16 mouse cellular contexts compared by ENCODE assay signal in genomic region chr13:34066351-34066750, GRCm38 (mm10). TPM values are rescaled to one million over a fixed set of nuclear protein-coding genes. Genes with fewer than 3 reads are reported as not detected.
A peak's percentile ranks its signal among the peaks of the same experiment; 100 is the strongest.
DNase-seq lines count a peak whose midpoint lies in the region; ATAC-seq and TF ChIP-seq lines count a peak whose summit lies in the region.
"Had no signal": no experiment of that assay in that cellular context is flagged by ENCODE, and none has a peak within 500 bp of the region (broad histone marks: within the 10 kb centered on the region; RNA-seq: fewer than 3 reads in every experiment).

No protein-coding gene starts in this region.

- H3K27me3 ChIP-seq in forebrain, embryonic 11.5 days (ENCODE audit: control insufficient read depth, insufficient read depth, low read length), result no peaks in the 10 kb centered on the region
- no peaks in the 10 kb centered on the region for H3K27me3 ChIP-seq in forebrain, embryonic 10.5 days (ENCODE audit: poor library complexity, severe bottlenecking)
- H3K27me3 ChIP-seq: heart, embryonic 15.5 days; limb, embryonic 12.5 days had no signal

- no peak overlapping the region for H3K4me2 ChIP-seq in forebrain, embryonic 11.5 days (ENCODE audit: low read depth, low read length, severe bottlenecking)
- H3K4me2 ChIP-seq: heart, embryonic 15.5 days; limb, embryonic 12.5 days had no signal

- 67% methylated on average over 1 of the region's 1 CpGs for WGBS in forebrain, embryonic 11.5 days
- 56% methylated on average over 1 of the region's 1 CpGs for WGBS in forebrain, embryonic 10.5 days

- ATAC-seq in forebrain, embryonic 11.5 days (replicated peaks; ENCODE audit: low FRiP score), result no peak
- ATAC-seq in CD4-positive, CD25-positive, alpha-beta regulatory T cell, adult 4 months, result no peak
- ATAC-seq: intestine, embryonic 16.5 days had no signal

- H3K4me3 ChIP-seq in forebrain, embryonic 11.5 days (ENCODE audit: low read depth, low read length), result no peak overlapping the region
- no peak overlapping the region for H3K4me3 ChIP-seq in forebrain, embryonic 10.5 days
- no peak overlapping the region for H3K4me3 ChIP-seq in layer of hippocampus, adult 2 months
- H3K4me3 ChIP-seq: heart, embryonic 15.5 days; limb, embryonic 12.5 days; myocyte had no signal

- no peak overlapping the region for H3K27ac ChIP-seq in forebrain, embryonic 11.5 days (ENCODE audit: low read depth, low read length)
- no peak overlapping the region for H3K27ac ChIP-seq in forebrain, embryonic 10.5 days
- peak overlapping the region; percentile 72 for H3K27ac ChIP-seq in layer of hippocampus, adult 2 months
- H3K27ac ChIP-seq: heart, embryonic 15.5 days; limb, embryonic 12.5 days had no signal

- no peak overlapping the region for H3K9ac ChIP-seq in forebrain, embryonic 11.5 days (ENCODE audit: low read length)
- H3K9ac ChIP-seq: heart, embryonic 15.5 days; limb, embryonic 12.5 days had no signal

- H3K4me1 ChIP-seq in forebrain, embryonic 11.5 days (replicated peaks; ENCODE audit: control insufficient read depth, insufficient read depth, low read length), result no peaks in the 10 kb centered on the region
- H3K4me1 ChIP-seq in forebrain, embryonic 10.5 days, result peaks cover 27% of the 10 kb centered on the region

- DNase-seq in forebrain, embryonic 11.5 days (ENCODE audit: low spot score), result peak; percentile 5
- no peak for DNase-seq in forebrain, embryonic 10.5 days (ENCODE audit: extremely low spot score, low spot score)
- DNase-seq in layer of hippocampus, adult 2 months (ENCODE audit: low spot score in 2 of 2), result peak; percentile 57 to 69
- no peak for DNase-seq in layer of hippocampus, adult 9-10 months (ENCODE audit: low spot score)
- DNase-seq in 3T3-L1 (ENCODE audit: low read depth, low spot score), result peak; percentile 77
- peak; percentile 81 for DNase-seq in fibroblast of lung, adult 2 months (ENCODE audit: low read depth)
- no peak for DNase-seq in testis, postnatal 10 days (ENCODE audit: low spot score)
- DNase-seq: cerebellum, adult 11 months; embryo, embryonic 11 days; lung, postnatal 4 days; thymus, adult 18-20 months had no signal

- no peaks in the 10 kb centered on the region for H3K9me3 ChIP-seq in forebrain, embryonic 11.5 days (ENCODE audit: control insufficient read depth, low read length)
- H3K9me3 ChIP-seq in forebrain, embryonic 10.5 days, result no peaks in the 10 kb centered on the region
- H3K9me3 ChIP-seq: heart, embryonic 15.5 days; limb, embryonic 12.5 days had no signal

- no peaks in the 10 kb centered on the region for H3K36me3 ChIP-seq in forebrain, embryonic 11.5 days (ENCODE audit: control insufficient read depth, insufficient read depth, low read length)
- peaks cover 19% of the 10 kb centered on the region for H3K36me3 ChIP-seq in forebrain, embryonic 10.5 days (replicated peaks)

- TF ChIP-seq CTCF in layer of hippocampus, adult 2 months (conservative IDR thresholded peaks at IDR 0.05), result peak; percentile 48

RNA-seq across cellular contexts. Expression of gene Tubb2a, which starts 11.5 kb away (rescaled TPM):
- polyA plus RNA-seq in forebrain, embryonic 11.5 days (2014; fragmentation: Nextera tagmentation; extraction: Ambion mirVana), result 185 and 229 TPM in 2 replicates
- polyA plus RNA-seq in forebrain, embryonic 10.5 days (2016; fragmentation: Nextera tagmentation; extraction: Ambion mirVana), result 79.2 and 98.2 TPM in 2 replicates
- total RNA-seq in layer of hippocampus, adult 2 months (2021), result 1,000 to 10,000 TPM in 1 of 2 experiments, 100 to 1,000 TPM in 1; 962 to 1,047 TPM
- polyA plus RNA-seq in CD4-positive, CD25-positive, alpha-beta regulatory T cell, adult 4 months (2017; shearing (Covaris generic)), result 10 to 100 TPM; 17.8 to 20.1 TPM

RNA-seq across cellular contexts. Expression of gene Bphl, which starts 29.0 kb away (rescaled TPM):
- 33.3 and 33.8 TPM in 2 replicates for polyA plus RNA-seq in forebrain, embryonic 11.5 days (2014; fragmentation: Nextera tagmentation; extraction: Ambion mirVana)
- polyA plus RNA-seq in forebrain, embryonic 10.5 days (2016; fragmentation: Nextera tagmentation; extraction: Ambion mirVana), result 33.6 and 35.1 TPM in 2 replicates
- total RNA-seq in layer of hippocampus, adult 2 months (2021), result 10 to 100 TPM; 50.8 to 51.9 TPM
- 10 to 100 TPM; 29.9 to 36.0 TPM for polyA plus RNA-seq in CD4-positive, CD25-positive, alpha-beta regulatory T cell, adult 4 months (2017; shearing (Covaris generic))

Comparison
In these comparisons a context has a peak if more than half of its experiments do, and no peak if none do; other contexts are left out.
1. DNase-seq: peak in forebrain, embryonic 11.5 days (single experiment), layer of hippocampus, adult 2 months (2 of 2), 3T3-L1 (single experiment) and fibroblast of lung, adult 2 months (single experiment); none in forebrain, embryonic 10.5 days (single experiment), layer of hippocampus, adult 9-10 months (single experiment) and testis, postnatal 10 days (single experiment).